ENCODE assay signal across 8 mouse cellular contexts in the genomic region with DNA sequence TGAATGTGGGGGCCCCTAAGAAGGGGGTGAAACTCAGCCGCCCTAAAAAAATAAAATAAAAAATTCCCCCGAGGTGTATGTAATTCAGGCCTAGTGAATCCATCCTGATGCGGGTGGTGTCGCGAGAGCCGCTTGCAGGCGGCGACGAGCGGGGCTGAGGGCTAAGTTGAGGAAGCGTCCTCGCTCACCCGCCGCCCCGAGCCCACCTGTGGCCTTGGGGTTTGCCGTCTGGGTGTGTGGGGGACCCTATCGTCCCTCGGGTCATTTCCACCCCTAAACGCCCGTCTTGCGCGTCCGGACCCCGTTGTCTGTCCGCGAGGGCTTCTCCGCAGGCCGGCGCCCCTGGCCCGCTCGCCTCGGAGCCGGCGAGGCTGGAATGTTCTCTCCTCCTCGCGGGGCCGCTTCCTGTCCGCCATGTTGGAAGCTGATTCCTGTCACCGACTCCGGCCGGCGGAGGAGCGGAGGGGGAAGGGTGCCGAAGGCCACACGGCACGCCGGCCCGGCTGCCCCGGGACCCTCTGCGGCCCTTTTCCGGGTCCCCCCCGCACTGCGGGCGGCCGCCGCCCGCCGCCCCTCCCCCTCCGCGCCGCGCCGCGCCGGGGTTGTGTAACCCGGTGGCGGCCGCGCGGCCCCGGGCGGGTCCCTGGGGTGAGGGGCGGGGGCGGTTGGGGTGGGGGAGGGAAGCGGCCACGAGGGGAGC. TPM values are rescaled to one million over a fixed set of nuclear protein-coding genes. Genes with fewer than 3 reads are reported as not detected.
DNase-seq lines count a peak whose midpoint lies in the region; ATAC-seq lines count a peak whose summit lies in the region.

No protein-coding gene starts in this region.

- WGBS in hindbrain, embryonic 12.5 days, result under 1% methylated on average over 59 of the region's 76 CpGs

- H3K4me1 ChIP-seq in hindbrain, embryonic 12.5 days, result peaks cover 12% of the 10 kb centered on the region

- H3K4me3 ChIP-seq in hindbrain, embryonic 12.5 days, result peak overlapping the region; percentile 99

- peak; percentile 39 for ATAC-seq in hindbrain, embryonic 12.5 days (ENCODE audit: low FRiP score)

- H3K27me3 ChIP-seq in hindbrain, embryonic 12.5 days, result no peaks in the 10 kb centered on the region

- DNase-seq in Muller cell, postnatal 12 days (ENCODE audit: inconsistent ontology term), result peak; percentile 69
- peak; percentile 67 for DNase-seq in cerebellum, adult 9-11 months
- peak; percentile 37 to 60 for DNase-seq in frontal cortex, postnatal 10 days (ENCODE audit: low spot score in 2 of 2)
- DNase-seq in layer of hippocampus, postnatal 36 days, result peak; percentile 59 to 60
- peak; percentile 66 for DNase-seq in lung, postnatal 25 days (ENCODE audit: low spot score)
- DNase-seq in retina, postnatal 1 day, result peak; percentile 84
- DNase-seq in thymus, postnatal 36 days, result peak; percentile 75 to 76

- H3K9me3 ChIP-seq in hindbrain, embryonic 12.5 days (replicated peaks), result no peaks in the 10 kb centered on the region

- H3K27ac ChIP-seq in hindbrain, embryonic 12.5 days, result peak overlapping the region; percentile 98

- H3K9ac ChIP-seq in hindbrain, embryonic 12.5 days, result peak overlapping the region; percentile 99

- H3K4me2 ChIP-seq in hindbrain, embryonic 12.5 days (replicated peaks), result peak overlapping the region; percentile 75

- peaks cover 9% of the 10 kb centered on the region for H3K36me3 ChIP-seq in hindbrain, embryonic 12.5 days

RNA-seq across cellular contexts. Expression of a gene that starts 1.0 kb away (rescaled TPM):
- polyA plus RNA-seq in hindbrain, embryonic 12.5 days (2016; fragmentation: Nextera tagmentation; extraction: Ambion mirVana), result 4.8 and 5.3 TPM in 2 replicates
- total RNA-seq in layer of hippocampus, postnatal 36 days (2021), result 10 to 100 TPM; 84.8 to 92.9 TPM

RNA-seq across cellular contexts. Expression of a gene that starts 38.1 kb away (rescaled TPM):
- 2.8 and 3.5 TPM in 2 replicates for polyA plus RNA-seq in hindbrain, embryonic 12.5 days (2016; fragmentation: Nextera tagmentation; extraction: Ambion mirVana)
- total RNA-seq in layer of hippocampus, postnatal 36 days (2021), result not detected

Comparison
In these comparisons a context has a peak if more than half of its experiments do, and no peak if none do; other contexts are left out.
1. Peak in every context shown above with its lines: DNase-seq, ATAC-seq, H3K4me3 ChIP-seq and H3K27ac ChIP-seq.